10 mouse cellular contexts compared by ENCODE assay signal in the genomic region with DNA sequence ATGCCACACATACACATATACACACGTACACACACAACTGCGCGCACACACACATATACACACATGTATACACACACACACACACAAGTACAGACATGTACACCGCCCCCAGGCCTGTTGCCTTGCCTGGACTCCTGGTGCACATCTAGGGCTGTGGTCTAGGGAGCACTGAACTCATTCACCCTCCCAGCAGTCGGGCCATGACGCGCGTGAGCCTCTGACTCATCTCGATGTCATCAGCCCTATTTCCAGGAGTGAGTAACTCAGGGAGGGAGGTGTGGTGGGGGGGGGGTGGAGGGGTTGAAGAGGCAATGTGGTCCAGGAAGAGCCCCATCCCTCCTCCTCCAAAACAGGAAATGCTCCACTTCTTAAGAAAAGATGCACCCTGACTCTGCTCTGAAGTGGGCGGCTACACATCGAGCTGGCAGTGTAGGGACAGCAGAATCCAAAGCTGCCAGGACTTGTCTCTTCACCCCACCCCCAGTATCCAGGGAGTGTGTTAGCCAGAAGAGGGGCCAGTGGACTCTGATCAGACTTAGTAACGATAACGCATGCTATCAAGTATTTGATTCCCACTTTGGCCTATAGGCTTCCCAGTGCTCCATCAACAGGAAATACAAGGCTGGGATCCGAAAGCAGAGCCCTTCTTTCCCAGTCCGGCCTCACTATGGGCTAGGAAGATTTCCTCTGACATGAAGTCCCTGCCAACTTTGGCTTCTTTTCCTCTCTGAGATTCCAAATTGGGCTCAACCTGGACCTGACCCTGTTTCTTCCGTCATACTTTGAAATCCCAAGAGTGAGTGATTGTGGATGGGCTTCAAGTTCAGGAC. TPM values are rescaled to one million over a fixed set of nuclear protein-coding genes. Genes with fewer than 3 reads are reported as not detected.
DNase-seq lines count a peak whose midpoint lies in the region; ATAC-seq lines count a peak whose summit lies in the region.
"Had no signal": no experiment of that assay in that cellular context is flagged by ENCODE, and none has a peak within 500 bp of the region (broad histone marks: within the 10 kb centered on the region; RNA-seq: fewer than 3 reads in every experiment).

No protein-coding gene starts in this region.

- H3K36me3 ChIP-seq in kidney, embryonic 16.5 days (ENCODE audit: insufficient read depth, low read length) = no peaks in the 10 kb centered on the region
- no peaks in the 10 kb centered on the region for H3K36me3 ChIP-seq in megakaryocyte, embryonic 14.5 days (replicated peaks; ENCODE audit: low read length)

- WGBS in kidney, embryonic 16.5 days = 81% methylated on average over 16 of the region's 16 CpGs

- peaks cover 6% of the 10 kb centered on the region; the same call in 1 of the 2 replicates for H3K4me1 ChIP-seq in kidney, embryonic 16.5 days (ENCODE audit: insufficient read depth, low read length)
- peaks cover 71% of the 10 kb centered on the region for H3K4me1 ChIP-seq in megakaryocyte, embryonic 14.5 days

- H3K9me3 ChIP-seq in kidney, embryonic 16.5 days (ENCODE audit: low read length) = no peaks in the 10 kb centered on the region
- H3K9me3 ChIP-seq in megakaryocyte, embryonic 14.5 days = no peaks in the 10 kb centered on the region

- no peak overlapping the region for H3K4me2 ChIP-seq in kidney, embryonic 16.5 days (replicated peaks; ENCODE audit: low read depth, low read length)

- peak; percentile 13 to 18 for DNase-seq in kidney, postnatal 36 days
- peak; percentile 96 for DNase-seq in NIH3T3 (ENCODE audit: low read depth)
- DNase-seq in fibroblast of lung, adult 2 months (ENCODE audit: low read depth) = peak; percentile 87
- no peak for DNase-seq in right cerebral cortex, postnatal 4 days
- no peak for DNase-seq in layer of hippocampus, adult 9-10 months (ENCODE audit: low spot score)
- DNase-seq in cerebellum, adult 18-20 months = no peak
- DNase-seq: right cerebral cortex, postnatal 25 days had no signal

- H3K27me3 ChIP-seq in kidney, embryonic 16.5 days (ENCODE audit: insufficient read depth, low read length) = no peaks in the 10 kb centered on the region
- H3K27me3 ChIP-seq in megakaryocyte, embryonic 14.5 days (replicated peaks) = no peaks in the 10 kb centered on the region

- no peak overlapping the region for H3K4me3 ChIP-seq in kidney, embryonic 16.5 days (ENCODE audit: low read length)
- peak overlapping the region; percentile 78 for H3K4me3 ChIP-seq in megakaryocyte, embryonic 14.5 days (replicated peaks)
- H3K4me3 ChIP-seq: heart, adult 2 months had no signal

- no peak overlapping the region for H3K27ac ChIP-seq in kidney, embryonic 16.5 days (ENCODE audit: low read length)
- H3K27ac ChIP-seq: heart, adult 2 months had no signal

- no peak for ATAC-seq in kidney, embryonic 16.5 days (ENCODE audit: low FRiP score, low TSS enrichment)

- H3K9ac ChIP-seq in kidney, embryonic 16.5 days (replicated peaks; ENCODE audit: low read length) = no peak overlapping the region

RNA-seq across cellular contexts. Expression of a gene that starts 40.3 kb away (rescaled TPM):
- polyA plus RNA-seq in kidney, embryonic 16.5 days (2015; fragmentation: Nextera tagmentation; extraction: Ambion mirVana) = 0.05 and 0.06 TPM in 2 replicates
- polyA plus RNA-seq in megakaryocyte, embryonic 14.5 days (2012; ENCODE audit: insufficient read depth, low replicate concordance) = not detected in 2 replicates

RNA-seq across cellular contexts. Expression of a gene that starts 56.6 kb away (rescaled TPM):
- 5.5 and 6.5 TPM in 2 replicates for polyA plus RNA-seq in kidney, embryonic 16.5 days (2015; fragmentation: Nextera tagmentation; extraction: Ambion mirVana)
- 2.9 and 5.0 TPM in 2 replicates for polyA plus RNA-seq in megakaryocyte, embryonic 14.5 days (2012; ENCODE audit: insufficient read depth, low replicate concordance)

Comparison
In these comparisons a context has a peak if more than half of its experiments do, and no peak if none do; other contexts are left out.
1. DNase-seq: peak in kidney, postnatal 36 days (2 of 2), NIH3T3 (single experiment) and fibroblast of lung, adult 2 months (single experiment); none in right cerebral cortex, postnatal 4 days (single experiment), layer of hippocampus, adult 9-10 months (single experiment) and cerebellum, adult 18-20 months (0 of 2).